Mouse (Mus musculus) kidney, adult 2 months (tissue): Measurements from ENCODE around the gene Dpagt1. TPM values are rescaled to one million over a fixed set of nuclear protein-coding genes. Genes with fewer than 3 reads are reported as not detected.
A peak's percentile ranks its signal among the peaks of the same experiment; 100 is the strongest.
"Not testable (repeated sequence)": the region's sequence is repeated elsewhere in the genome, so short reads cannot be mapped to it uniquely, and the experiment has no call there.

Source experiments
- DNase-seq: peaks from one replicate; pipeline ENCODE4 v3.0.0; 2021
- H3K27ac ChIP-seq: fragments of 200-500 bp; 2 replicates; pipeline ENCODE4 v1.5.1; 2012; ENCODE audit warnings: low read depth, low read length, control low read depth, inconsistent platforms; ENCODE audit not compliant: insufficient read depth
- H3K27me3 ChIP-seq: fragments of 200-500 bp; replicated peaks from 2 replicates; pipeline ENCODE4 v1.6.1; 2012; ENCODE audit warnings: mild to moderate bottlenecking, moderate library complexity, low read length, inconsistent platforms; ENCODE audit not compliant: control insufficient read depth, insufficient read depth
- H3K36me3 ChIP-seq: fragments of 200-500 bp; 2 replicates; pipeline ENCODE4 v1.6.1; 2012; ENCODE audit warnings: mild to moderate bottlenecking, moderate library complexity, low read length, inconsistent platforms; ENCODE audit not compliant: control insufficient read depth, insufficient read depth
- H3K4me1 ChIP-seq: fragments of 200-500 bp; 2 replicates; pipeline ENCODE4 v1.6.1; 2011; ENCODE audit warnings: low read length; ENCODE audit not compliant: control insufficient read depth, insufficient read depth
- H3K4me3 ChIP-seq: fragments of 200-500 bp; 2 replicates; pipeline ENCODE4 v1.5.1; 2011; ENCODE audit warnings: mild to moderate bottlenecking, low read depth, low read length, control low read depth; ENCODE audit not compliant: insufficient read depth
- CTCF ChIP-seq: fragments of 200-500 bp; conservative IDR thresholded peaks from 2 replicates; pipeline ENCODE4 v1.5.1; 2011; ENCODE audit warnings: low read depth, mild to moderate bottlenecking, control low read depth, low read length, moderate library complexity, mixed read lengths; ENCODE audit not compliant: insufficient read depth, insufficient read length
- POLR2A ChIP-seq: fragments of 200-500 bp; IDR thresholded peaks from one replicate; pipeline ENCODE4 v1.6.1; 2011; ENCODE audit warnings: low read depth, low read length, control low read depth
- WGBS: fragments of 180-500 bp; shearing (Covaris S2); methylation state at CpG from one replicate; pipeline ENCODE4 v1.1.7; 2018; 5-methylcytosine and 5-hydroxymethylcytosine counted together
- polyA plus RNA-seq: library from polyadenylated mRNA; depleted of rRNA; stranded (reverse); fragments of >200 nt; gene quantifications from 2 replicates; pipeline ENCODE4 v1.2.3, GENCODE M21; 2012

Dpagt1 gene
- polyA plus RNA-seq, 1 experiment = 41.9 TPM

DNA sequence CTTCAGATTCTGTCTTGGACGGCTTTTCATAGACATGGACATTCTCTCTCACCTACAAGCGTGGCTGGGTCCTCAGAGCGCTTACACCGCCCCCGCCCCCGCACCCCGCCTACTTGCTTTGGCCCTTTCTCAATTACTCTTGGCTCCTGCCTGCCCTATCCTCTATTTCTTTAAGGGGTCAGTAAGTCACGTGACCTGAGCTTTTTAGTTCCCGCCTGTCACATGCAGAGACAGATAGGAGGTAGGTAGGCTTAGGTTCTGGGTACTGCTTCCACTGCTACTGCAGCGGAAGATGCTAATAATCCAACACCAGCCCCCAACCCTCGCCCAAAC is 36.9 kb upstream of the Dpagt1 start:
- Histone ChIP-seq H3K27me3 (no peaks in the 10 kb centered on the region), H3K36me3 (no peaks in the 10 kb centered on the region), H3K27ac (no peak overlapping the region), H3K4me1 (no peaks in the 10 kb centered on the region), H3K4me3 (no peak overlapping the region)
- DNase-seq = no peak
- TF ChIP-seq CTCF (no peak), POLR2A (no peak)
- 30% methylated on average over 11 of the region's 11 CpGs for WGBS

DNA sequence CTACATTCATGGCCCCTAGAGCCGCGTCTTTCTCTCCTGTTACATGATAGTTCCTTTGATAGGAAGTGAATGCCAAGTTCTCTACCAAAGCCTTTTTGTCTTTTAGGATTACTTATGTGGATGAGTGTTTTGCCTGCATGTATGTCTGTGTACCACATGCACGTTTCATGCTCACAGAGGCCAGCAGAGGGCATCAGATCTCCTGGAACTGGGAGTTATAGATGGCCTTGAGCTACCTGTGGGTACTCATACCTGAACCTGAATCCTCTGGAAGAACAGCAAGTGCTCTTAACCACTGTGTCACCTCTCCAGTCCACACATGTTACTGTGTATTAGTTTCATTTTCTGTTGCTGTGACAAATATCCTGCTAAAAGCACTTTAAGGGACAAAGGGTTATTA is 33.3 kb upstream of the Dpagt1 start:
- DNase-seq = peak; percentile 73
- no peak overlapping the region for H3K27ac ChIP-seq
- 66% methylated on average over 3 of the region's 3 CpGs for WGBS
- no peaks in the 10 kb centered on the region for H3K27me3 ChIP-seq
- H3K4me1 ChIP-seq = no peaks in the 10 kb centered on the region
- no peak overlapping the region for H3K4me3 ChIP-seq
- H3K36me3 ChIP-seq = peaks cover 3% of the 10 kb centered on the region
- TF ChIP-seq POLR2A (no peak), CTCF (peak; percentile 74)

DNA sequence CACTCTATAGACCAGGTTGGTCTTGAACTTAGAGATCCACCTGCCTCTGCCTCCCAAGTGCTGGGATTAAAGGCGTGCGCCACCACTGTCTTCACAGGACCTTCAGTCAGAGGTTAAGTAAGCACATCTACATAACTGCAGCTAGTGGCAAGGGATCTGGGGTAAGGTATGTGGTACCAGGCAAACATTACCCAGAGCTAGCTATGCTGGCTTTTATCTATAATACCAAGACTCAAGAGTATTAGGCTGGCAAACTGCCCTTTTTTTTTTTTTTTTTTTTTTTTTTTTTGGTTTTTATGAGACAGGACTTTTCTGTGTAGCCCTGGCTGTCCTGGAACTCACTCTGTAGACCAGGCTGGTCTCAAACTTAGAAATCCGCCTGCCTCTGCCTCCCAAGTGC is 25.8 kb upstream of the Dpagt1 start:
- not testable (repeated sequence) for H3K27ac ChIP-seq, H3K4me1 ChIP-seq, DNase-seq, H3K4me3 ChIP-seq, H3K36me3 ChIP-seq, H3K27me3 ChIP-seq
- 94% methylated on average over 3 of the region's 3 CpGs for WGBS

DNA sequence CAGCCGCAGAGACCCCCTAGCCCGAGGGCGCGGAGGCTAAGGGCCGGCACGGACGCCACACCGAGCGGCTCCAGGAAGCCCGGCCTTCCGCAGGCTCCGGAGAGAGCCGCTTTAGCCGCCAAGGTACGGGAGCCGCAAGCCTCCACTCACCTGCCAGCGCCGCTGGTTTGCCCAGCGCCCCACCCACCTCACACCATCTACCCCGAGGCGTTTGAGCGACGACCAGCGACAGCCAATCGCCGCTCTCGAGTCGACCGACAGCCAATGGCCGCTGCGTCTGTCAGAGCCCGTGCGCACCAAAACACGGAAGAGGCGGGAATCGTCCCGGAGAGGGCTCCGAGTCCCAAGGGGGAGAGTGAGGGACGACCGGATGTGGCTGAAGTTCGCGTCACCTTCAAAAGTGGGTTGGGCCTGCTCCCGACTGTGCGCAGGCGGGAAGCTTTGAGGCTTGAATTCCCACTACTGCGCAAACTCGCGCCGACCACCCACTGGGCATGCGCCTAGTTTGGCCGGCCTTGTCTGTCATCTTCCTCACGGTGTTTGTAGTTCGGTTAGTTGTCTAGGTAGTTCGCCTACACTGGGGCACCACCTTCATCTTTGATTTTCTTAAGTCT is 20.2 kb upstream of the Dpagt1 start, which contains the start of gene Hinfp:
TSS of gene Hinfp (minus strand) at position 206 of the 614 bp plus-strand sequence.
- Histone ChIP-seq H3K4me1 (no peaks in the 10 kb centered on the region; the same call in 1 of the 2 replicates), H3K4me3 (peak within 1 kb of the TSS; percentile 74), H3K27me3 (no peaks in the 10 kb centered on the region), H3K27ac (peak within 1 kb of the TSS; percentile 51), H3K36me3 (no peaks in the 10 kb centered on the region; the same call in 1 of the 2 replicates)
- WGBS = under 1% methylated on average over 54 of the region's 54 CpGs
- peak; percentile 100 for DNase-seq
- TF ChIP-seq POLR2A (peak; percentile 74), CTCF (no peak)

DNA sequence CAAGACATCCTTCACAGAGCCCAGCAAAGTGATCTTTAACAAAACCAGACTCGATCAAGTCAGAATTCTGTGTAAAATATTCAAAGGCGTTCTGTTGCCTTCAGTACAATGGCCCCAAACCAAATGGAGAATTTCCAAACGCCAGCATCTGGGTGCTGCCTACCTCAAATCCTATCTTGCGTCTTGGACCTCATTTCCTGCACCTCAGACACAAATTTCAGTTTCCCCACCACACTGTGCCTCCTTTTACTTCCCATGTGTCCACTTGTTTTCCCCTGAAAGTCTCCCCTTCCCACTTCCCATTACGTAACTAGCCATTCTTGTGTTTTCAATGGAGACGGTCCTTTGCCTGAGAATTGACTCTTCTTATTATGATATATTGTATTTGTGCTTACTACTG is 19.3 kb upstream of the Dpagt1 start:
- Histone ChIP-seq H3K36me3 (no peaks in the 10 kb centered on the region; the same call in 1 of the 2 replicates), H3K27me3 (no peaks in the 10 kb centered on the region), H3K27ac (no peak overlapping the region), H3K4me3 (no peak overlapping the region), H3K4me1 (no peaks in the 10 kb centered on the region; the same call in 1 of the 2 replicates)
- TF ChIP-seq POLR2A (no peak), CTCF (no peak)
- no peak for DNase-seq
- 90% methylated on average over 6 of the region's 6 CpGs for WGBS

DNA sequence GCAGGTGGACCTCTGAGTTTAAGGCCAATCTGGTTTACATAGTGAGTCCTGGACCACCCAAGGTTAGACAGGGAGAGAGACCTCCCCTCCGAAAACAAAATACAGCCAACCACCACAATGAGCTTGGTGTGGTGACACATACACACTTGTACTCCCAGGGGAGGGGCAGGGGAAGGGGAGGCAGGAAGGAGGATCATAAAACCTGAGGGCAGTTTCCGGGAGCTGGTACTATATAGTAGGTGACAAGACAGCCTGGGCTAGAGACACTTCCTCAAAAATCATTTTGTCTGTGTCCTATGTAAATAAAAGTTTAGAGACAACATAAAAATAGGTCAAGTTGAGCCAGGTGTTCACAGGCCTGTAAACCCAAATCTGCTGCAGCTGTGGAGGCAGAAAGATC is 18.6 kb upstream of the Dpagt1 start:
- Histone ChIP-seq H3K27me3 (no peaks in the 10 kb centered on the region), H3K4me3 (no peak overlapping the region), H3K27ac (no peak overlapping the region), H3K36me3 (no peaks in the 10 kb centered on the region; the same call in 1 of the 2 replicates), H3K4me1 (no peaks in the 10 kb centered on the region; the same call in 1 of the 2 replicates)
- TF ChIP-seq CTCF (no peak), POLR2A (no peak)
- no peak for DNase-seq
- 76% methylated on average over 2 of the region's 2 CpGs for WGBS

DNA sequence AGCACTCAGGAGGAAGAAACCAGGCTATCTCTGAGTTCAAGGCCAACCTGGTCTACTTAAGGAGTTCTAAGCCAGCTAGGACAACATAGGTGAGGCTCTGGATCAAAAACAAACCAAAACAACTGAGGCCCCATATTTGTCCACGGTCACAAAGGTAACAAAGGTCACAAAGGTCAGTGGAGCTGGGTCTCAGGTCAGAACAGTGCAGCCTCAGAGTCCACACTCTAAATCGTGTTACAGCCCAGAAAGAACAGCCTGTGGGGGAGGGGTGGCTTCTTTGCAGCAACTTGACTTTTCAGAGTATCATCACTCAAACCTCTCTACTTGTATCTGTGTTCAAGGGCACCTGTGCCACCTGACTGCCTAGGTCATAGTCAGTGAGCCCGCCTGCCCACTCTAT is 16.1 kb upstream of the Dpagt1 start:
- Histone ChIP-seq H3K36me3 (peaks cover 3% of the 10 kb centered on the region; the same call in 1 of the 2 replicates), H3K27ac (no peak overlapping the region), H3K4me1 (no peaks in the 10 kb centered on the region), H3K4me3 (no peak overlapping the region), H3K27me3 (no peaks in the 10 kb centered on the region)
- no peak for DNase-seq
- 60% methylated on average over 3 of the region's 3 CpGs for WGBS
- TF ChIP-seq POLR2A (no peak), CTCF (no peak)
